Mouse (Mus musculus) heart, embryonic 10.5 days (tissue): ENCODE measurements around the gene Pex1. TPM values are rescaled to one million over a fixed set of nuclear protein-coding genes. Genes with fewer than 3 reads are reported as not detected.

Source experiments
- microRNA-seq: library from miRNA; unstranded; fragments of <30 nt; microRNA quantifications from one replicate; pipeline ENCODE4, GENCODE M21; 2017
- polyA plus RNA-seq: library from polyadenylated mRNA; unstranded; fragments of >200 nt; fragmentation: Nextera tagmentation; extraction: Ambion mirVana; gene quantifications from 2 replicates; pipeline ENCODE4 v1.2.1, GENCODE M21; 2016

Pex1 gene
- polyA plus RNA-seq, 1 experiment from 2014 or later, result 11.5 TPM

Small RNA genes within 50 kb of the gene (microRNA-seq; reads per million reads assigned to microRNA genes)
- not detected for gene Gm26238

Other genes starting within 250 kb of the Pex1 start
- 15.8 and 19.3 TPM in 2 replicates for gene Fam133b, start 52.2 kb upstream of the Pex1 start, polyA plus RNA-seq
- gene 1700109H08Rik, start 24.5 kb upstream of the Pex1 start, polyA plus RNA-seq, result 2.7 and 3.8 TPM in 2 replicates
- gene Rbm48, start 519 bp downstream of the Pex1 start, polyA plus RNA-seq, result 10.9 and 11.4 TPM in 2 replicates
- gene Tmbim7, start 55.1 kb downstream of the Pex1 start, polyA plus RNA-seq, result not detected in 2 replicates
- gene Gatad1, start 61.1 kb downstream of the Pex1 start, polyA plus RNA-seq, result 63.0 and 68.9 TPM in 2 replicates
- 8.3 and 9.1 TPM in 2 replicates for gene Ankib1, start 206.9 kb downstream of the Pex1 start, polyA plus RNA-seq
- gene Krit1, start 207.1 kb downstream of the Pex1 start, polyA plus RNA-seq, result 44.2 and 45.1 TPM in 2 replicates
- 0.11 and 0.34 TPM in 2 replicates for gene Lrrd1, start 249.1 kb downstream of the Pex1 start, polyA plus RNA-seq